Mouse (Mus musculus) cerebellum, postnatal 10 days (tissue): ENCODE data around the gene Zfyve27.

Experiments
- DNase-seq, 2 experiments: peaks; one replicate each; pipeline ENCODE4 v3.0.0; 2021; ENCODE audit warnings: mixed read lengths in 2 of 2

Zfyve27 gene

DNA sequence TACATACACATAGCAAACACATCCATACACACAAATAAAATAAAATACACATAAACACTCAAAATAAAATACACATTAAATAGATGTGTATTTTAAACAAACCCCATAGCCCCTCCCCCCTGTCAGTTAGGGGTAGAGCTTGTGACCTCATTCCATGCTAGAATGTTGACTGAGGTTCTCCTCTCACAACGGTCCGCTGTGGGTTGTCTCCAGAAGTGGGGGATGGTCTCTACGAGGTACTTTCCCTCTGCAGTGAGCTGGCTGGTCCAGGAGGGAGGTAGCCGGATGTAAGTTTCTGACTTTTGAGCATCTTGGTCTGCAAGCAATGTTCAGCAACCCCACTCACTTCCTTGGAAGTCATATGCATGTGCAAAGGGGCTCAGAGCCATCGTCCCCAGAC, at the start of gene Zfyve27:
TSS of gene Zfyve27 (plus strand) at position 188 of the 400 bp plus-strand sequence.
- no peak for DNase-seq

DNA sequence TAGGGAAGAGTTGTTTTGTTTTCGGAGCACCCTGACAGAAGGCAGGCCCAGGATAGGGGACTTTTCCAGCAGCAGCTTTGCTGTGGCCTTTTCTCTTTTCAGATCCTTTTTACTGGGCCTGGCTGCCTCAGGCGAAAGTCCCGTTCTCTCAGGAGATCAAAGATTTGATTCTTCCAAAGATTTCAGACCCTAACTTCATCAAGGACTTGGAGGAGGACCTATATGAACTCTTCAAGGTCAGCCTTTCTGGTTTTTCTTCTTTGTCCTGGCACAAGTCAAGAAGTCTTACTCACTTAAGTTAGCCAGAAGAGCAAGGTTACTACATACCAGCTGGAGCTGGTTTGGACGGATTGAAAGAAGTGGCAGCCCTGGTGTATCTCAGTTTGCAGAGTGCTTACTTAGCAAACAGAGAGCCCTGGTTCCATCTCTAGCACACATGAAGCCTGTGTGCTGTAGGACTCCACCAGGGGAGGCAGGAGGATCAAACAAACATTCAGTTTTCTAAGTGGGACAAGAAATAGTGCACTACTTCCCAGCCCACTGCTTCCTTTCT, 47.9 kb upstream of the Zfyve27 start:
- no peak for DNase-seq

DNA sequence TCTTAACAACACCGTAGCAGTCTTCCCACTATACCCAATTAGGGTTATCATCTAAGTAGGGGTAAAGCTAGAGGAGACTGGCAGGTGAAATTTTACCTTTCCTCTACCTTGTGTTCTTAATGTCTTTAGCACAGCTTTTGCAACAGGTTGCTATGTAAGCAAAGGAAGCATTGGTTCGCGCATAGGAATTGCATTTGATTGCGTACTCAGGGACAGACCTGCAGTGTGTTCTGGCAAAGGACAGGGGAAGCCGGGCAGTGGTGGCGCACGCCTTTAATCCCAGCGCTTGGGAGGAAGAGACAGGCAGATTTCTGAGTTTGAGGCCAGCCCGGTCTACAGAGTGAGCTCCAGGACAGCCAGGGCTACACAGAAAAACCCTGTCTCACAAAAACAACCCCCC, 45.6 kb upstream of the Zfyve27 start:
- DNase-seq: no peak

DNA sequence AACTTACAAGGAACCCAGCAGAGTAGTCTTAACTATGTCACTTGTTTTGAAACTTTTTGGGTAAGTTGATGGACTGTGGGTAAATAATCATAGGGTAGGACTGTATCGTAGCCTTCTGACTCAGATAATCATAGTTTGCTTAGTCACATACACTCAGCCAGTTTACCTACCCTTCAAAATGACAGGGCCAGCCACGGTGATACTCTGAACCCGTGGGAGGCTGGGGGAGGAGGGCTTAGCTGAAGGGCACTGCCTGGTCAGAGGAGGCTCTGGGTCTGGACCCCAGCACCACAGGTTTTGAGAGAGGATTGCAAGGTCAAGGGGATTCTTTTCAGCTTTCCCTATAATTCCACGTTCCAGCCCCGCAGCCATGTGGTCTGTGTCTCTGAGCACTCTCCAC, 45.2 kb upstream of the Zfyve27 start:
- DNase-seq: no peak

DNA sequence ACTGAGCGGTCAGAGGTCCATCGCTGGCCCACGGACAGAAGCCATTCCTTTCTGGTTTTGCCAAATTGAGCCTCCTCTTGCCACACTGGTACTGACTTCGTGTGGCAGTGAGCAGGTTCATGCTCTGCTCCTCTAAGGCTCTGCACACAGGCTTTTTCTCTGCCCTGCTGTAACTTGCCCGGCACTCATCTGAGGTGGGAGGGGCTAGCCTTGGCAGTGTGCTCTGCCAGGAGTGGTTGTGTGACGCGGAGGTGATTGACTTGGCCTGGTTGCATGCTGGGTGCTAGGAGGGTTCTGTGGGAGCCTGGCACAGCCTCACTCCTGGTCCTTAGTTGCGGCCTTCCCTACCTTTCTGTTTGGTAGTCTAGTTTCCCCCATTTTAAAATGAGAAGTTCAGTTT, 43.3 kb upstream of the Zfyve27 start:
- DNase-seq: no peak

GRCm38 (mm10) chr19:42124684-42125083, 39.1 kb upstream of the Zfyve27 start:
- DNase-seq: peak; percentile 75 to 81

- no peak for DNase-seq
These were observed 38.1 kb upstream of the Zfyve27 start for GRCm38 (mm10) chr19:42125501-42126218.

DNA sequence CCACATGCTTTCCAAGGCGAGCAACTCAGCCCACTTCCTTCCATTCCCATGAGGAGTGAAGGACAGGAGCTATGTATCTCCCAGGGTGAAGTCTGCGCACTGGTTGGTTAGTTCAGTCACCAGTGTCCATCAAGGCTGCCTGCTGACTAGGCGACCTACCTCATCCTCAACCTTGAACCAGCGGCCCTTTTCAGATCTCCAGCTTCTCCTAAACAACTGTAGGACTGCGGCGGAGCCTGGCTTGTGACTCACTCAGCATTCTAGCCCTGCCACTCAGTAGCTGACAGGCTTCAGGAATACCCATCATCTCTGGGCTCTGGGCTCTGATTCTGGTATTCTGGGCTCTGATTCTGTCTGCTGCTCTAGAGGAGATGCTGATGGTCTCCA, 37.5 kb upstream of the Zfyve27 start:
- DNase-seq: no peak

GRCm38 (mm10) chr19:42127024-42127423, 36.7 kb upstream of the Zfyve27 start:
- no peak for DNase-seq

GRCm38 (mm10) chr19:42128052-42128740, 35.6 kb upstream of the Zfyve27 start:
- no peak for DNase-seq

GRCm38 (mm10) chr19:42128787-42129508, 34.8 kb upstream of the Zfyve27 start, which contains the start of gene Avpi1:
Avpi1 (minus strand) TSS chr19:42129059.
- DNase-seq: peak; percentile 99

DNA sequence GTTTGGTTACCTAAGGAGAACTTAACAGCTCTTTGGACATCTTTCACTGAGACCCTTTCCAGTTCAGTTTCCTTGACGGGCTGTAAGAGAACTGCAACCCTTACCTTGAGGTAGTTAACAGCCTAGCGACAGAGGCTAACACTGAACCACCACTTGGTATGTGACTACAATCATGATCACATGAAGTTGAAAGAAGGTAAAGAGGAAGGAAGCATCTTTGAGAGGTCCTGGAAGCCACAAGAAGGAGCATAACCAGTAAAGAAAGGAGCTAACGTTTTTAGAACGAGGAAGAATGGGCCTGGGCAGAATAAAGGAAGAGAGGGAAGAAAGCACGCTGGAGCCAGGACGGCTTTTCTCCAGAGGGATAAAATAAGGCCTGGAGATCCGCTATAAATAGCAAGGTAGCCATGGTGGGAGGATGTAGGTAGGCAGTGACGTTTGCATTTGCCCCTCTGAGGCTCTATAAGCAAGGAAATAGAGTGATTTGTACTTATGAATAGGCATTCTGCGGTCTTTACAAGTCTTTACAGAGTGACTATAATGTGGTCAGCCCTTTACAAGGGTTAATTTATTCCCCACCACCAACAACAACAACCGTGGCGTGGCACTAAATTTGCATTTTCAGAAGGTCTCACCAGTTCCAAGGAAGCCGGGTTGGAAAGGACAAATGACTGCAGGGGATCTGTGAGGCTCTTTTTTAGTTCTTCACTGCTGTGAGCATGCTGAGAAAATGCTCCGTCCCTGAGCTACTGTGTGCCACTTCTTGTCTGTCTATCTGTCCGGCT, 34.0 kb upstream of the Zfyve27 start:
- no peak for DNase-seq

- DNase-seq: no peak
These were observed 33.5 kb upstream of the Zfyve27 start for GRCm38 (mm10) chr19:42130294-42130606.

GRCm38 (mm10) chr19:42131101-42131500, 32.6 kb upstream of the Zfyve27 start:
- DNase-seq: no peak

DNA sequence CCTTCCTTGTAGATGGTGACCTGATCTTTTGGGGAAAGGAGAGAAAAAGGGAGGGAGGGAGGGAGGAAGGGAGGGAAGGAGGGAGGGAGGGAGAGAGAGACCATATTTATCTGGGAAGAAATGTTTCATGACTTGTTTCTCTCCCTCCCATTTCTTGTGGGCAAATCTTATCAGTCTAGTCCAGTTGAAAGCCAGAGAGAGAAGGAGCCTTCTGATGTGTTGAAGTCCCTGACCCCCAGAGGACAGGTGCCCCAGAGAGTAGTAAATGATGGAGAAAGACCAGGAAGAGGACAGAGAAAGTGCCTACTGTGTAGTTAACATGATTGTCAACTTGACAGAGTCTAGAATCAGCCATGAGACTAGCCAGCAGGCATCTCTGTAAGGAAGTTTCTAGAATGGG, 28.7 kb upstream of the Zfyve27 start:
- DNase-seq: no peak

- no peak for DNase-seq
These were observed 27.6 kb upstream of the Zfyve27 start for GRCm38 (mm10) chr19:42136126-42136525.

- DNase-seq: no peak
These were observed 26.5 kb upstream of the Zfyve27 start for GRCm38 (mm10) chr19:42137167-42137672.

GRCm38 (mm10) chr19:42138517-42139285, 25.1 kb upstream of the Zfyve27 start:
- no peak for DNase-seq

- no peak for DNase-seq
These were observed 23.8 kb upstream of the Zfyve27 start for GRCm38 (mm10) chr19:42139724-42140517.

DNA sequence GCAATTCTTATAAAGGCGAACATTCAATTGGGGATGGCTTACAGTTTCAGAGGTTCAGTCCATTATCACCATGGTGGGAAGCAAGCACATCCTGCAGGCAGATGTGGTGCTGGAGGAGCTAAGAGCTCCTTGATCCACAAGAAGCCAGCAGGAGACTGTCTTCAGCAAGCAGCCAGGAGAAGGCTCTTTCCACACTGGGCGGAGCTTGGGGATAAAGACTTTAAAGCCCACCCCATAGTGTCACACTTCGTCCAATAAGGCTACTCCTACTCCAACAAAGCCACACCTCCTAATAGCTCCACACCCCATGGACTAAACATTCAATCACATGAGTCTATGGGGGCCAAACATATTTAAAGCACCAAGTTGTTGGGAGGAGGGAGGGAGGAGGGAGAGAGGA, 21.8 kb upstream of the Zfyve27 start:
- no peak for DNase-seq

GRCm38 (mm10) chr19:42142757-42143156, 21.0 kb upstream of the Zfyve27 start:
- DNase-seq: no peak
